ENCODE assay signal across 8 mouse cellular contexts in the genomic region with DNA sequence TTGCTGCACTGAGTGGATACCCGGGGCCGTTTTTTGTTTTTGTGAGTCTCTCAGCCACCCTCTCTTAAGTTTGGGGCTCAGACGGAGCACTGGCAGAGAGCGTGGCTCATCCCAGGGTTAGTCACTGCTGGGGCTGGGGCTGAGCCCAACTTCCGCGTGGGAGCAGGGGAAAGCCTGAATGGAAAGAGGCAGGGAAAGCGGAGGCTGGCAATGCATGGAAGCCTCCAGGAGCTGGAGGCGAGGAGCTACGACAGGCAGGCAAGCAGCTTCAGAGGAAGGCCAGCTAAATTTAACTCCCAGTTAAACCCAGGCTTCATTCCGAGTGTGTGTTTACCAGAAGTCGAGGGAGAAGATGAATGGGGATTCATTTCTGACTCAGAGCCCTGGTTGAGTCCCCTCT. TPM values are rescaled to one million over a fixed set of nuclear protein-coding genes. Genes with fewer than 3 reads are reported as not detected.
DNase-seq lines count a peak whose midpoint lies in the region; ATAC-seq and TF ChIP-seq lines count a peak whose summit lies in the region.

No protein-coding gene starts in this region.

- 17% methylated on average over 11 of the region's 11 CpGs for WGBS in kidney, postnatal 0 days
- 30% methylated on average over 11 of the region's 11 CpGs for WGBS in limb, embryonic 13.5 days
- WGBS in midbrain, embryonic 14.5 days: 28% methylated on average over 11 of the region's 11 CpGs

- no peak for ATAC-seq in kidney, postnatal 0 days (replicated peaks; ENCODE audit: low FRiP score, low read depth)
- no peak for ATAC-seq in limb, embryonic 13.5 days (ENCODE audit: low FRiP score, low read depth)
- no peak for ATAC-seq in midbrain, embryonic 14.5 days (ENCODE audit: low FRiP score, low TSS enrichment)

- H3K9ac ChIP-seq in kidney, postnatal 0 days (ENCODE audit: low read depth, low read length): 0 out of 2 replicates have a peak overlapping the region, but pooled peaks have one; percentile 23
- H3K9ac ChIP-seq in limb, embryonic 13.5 days: peak overlapping the region; percentile 5; the same call in 1 of the 2 replicates
- H3K9ac ChIP-seq in midbrain, embryonic 14.5 days (replicated peaks; ENCODE audit: low read length): no peak overlapping the region

- H3K36me3 ChIP-seq in kidney, postnatal 0 days (ENCODE audit: insufficient read depth, low read length): no peaks in the 10 kb centered on the region
- no peaks in the 10 kb centered on the region for H3K36me3 ChIP-seq in limb, embryonic 13.5 days
- H3K36me3 ChIP-seq in midbrain, embryonic 14.5 days (ENCODE audit: control insufficient read depth, insufficient read depth, low read length): no peaks in the 10 kb centered on the region

- no peak overlapping the region for H3K4me3 ChIP-seq in kidney, postnatal 0 days (replicated peaks; ENCODE audit: low read depth, low read length)
- no peak overlapping the region for H3K4me3 ChIP-seq in limb, embryonic 13.5 days
- no peak overlapping the region for H3K4me3 ChIP-seq in midbrain, embryonic 14.5 days (replicated peaks; ENCODE audit: low read depth, low read length)

- H3K9me3 ChIP-seq in kidney, postnatal 0 days (replicated peaks; ENCODE audit: low read length): no peaks in the 10 kb centered on the region
- no peaks in the 10 kb centered on the region for H3K9me3 ChIP-seq in limb, embryonic 13.5 days
- no peaks in the 10 kb centered on the region for H3K9me3 ChIP-seq in midbrain, embryonic 14.5 days (ENCODE audit: control insufficient read depth, low read length)

- H3K27ac ChIP-seq in kidney, postnatal 0 days: no peak overlapping the region
- no peak overlapping the region for H3K27ac ChIP-seq in limb, embryonic 13.5 days
- no peak overlapping the region for H3K27ac ChIP-seq in midbrain, embryonic 14.5 days (replicated peaks; ENCODE audit: low read depth, low read length)

- peaks cover 4% of the 10 kb centered on the region; the same call in 1 of the 2 replicates for H3K4me1 ChIP-seq in kidney, postnatal 0 days (replicated peaks; ENCODE audit: insufficient read depth, low read length)
- H3K4me1 ChIP-seq in limb, embryonic 13.5 days: 0 out of 2 replicates have a peak, but pooled peaks cover 7% of the 10 kb centered on the region
- no peaks in the 10 kb centered on the region for H3K4me1 ChIP-seq in midbrain, embryonic 14.5 days (ENCODE audit: control insufficient read depth, insufficient read depth, low read length)

- no peaks in the 10 kb centered on the region for H3K27me3 ChIP-seq in kidney, postnatal 0 days (ENCODE audit: insufficient read depth, low read length)
- H3K27me3 ChIP-seq in limb, embryonic 13.5 days: no peaks in the 10 kb centered on the region
- H3K27me3 ChIP-seq in midbrain, embryonic 14.5 days (ENCODE audit: control insufficient read depth, insufficient read depth, low read length): no peaks in the 10 kb centered on the region

- TF ChIP-seq CTCF in kidney, postnatal 0 days (IDR thresholded peaks at IDR 0.05; ENCODE audit: low read depth): no peak

- peak overlapping the region; percentile 34; the same call in 1 of the 2 replicates for H3K4me2 ChIP-seq in kidney, postnatal 0 days (ENCODE audit: low read length)
- 0 out of 2 replicates have a peak overlapping the region, but pooled peaks have one; percentile 1 for H3K4me2 ChIP-seq in limb, embryonic 13.5 days (replicated peaks)
- no peak overlapping the region for H3K4me2 ChIP-seq in midbrain, embryonic 14.5 days (ENCODE audit: low read length)

- no peak for DNase-seq in kidney, postnatal 0 days (ENCODE audit: low spot score)
- no peak for DNase-seq in kidney, postnatal 10 days
- DNase-seq in ZHBTc4 (ENCODE audit: low read depth, low spot score): peak; percentile 35
- DNase-seq in frontal cortex, postnatal 36 days (ENCODE audit: low spot score in 2 of 2): peak; percentile 78 to 83
- no peak for DNase-seq in MN1 (ENCODE audit: low spot score)
- no peak for DNase-seq in midbrain, embryonic 14.5 days
- DNase-seq in c-Kit-positive CD71-positive TER-119-positive erythroid progenitor cells, embryonic 14.5 days (ENCODE audit: low spot score): no peak

RNA-seq across cellular contexts. Expression of a gene that starts 10.6 kb away (rescaled TPM):
- 53.7 and 68.5 TPM in 2 replicates for polyA plus RNA-seq in kidney, postnatal 0 days (2015; fragmentation: Nextera tagmentation; extraction: Ambion mirVana)
- polyA plus RNA-seq in limb, embryonic 13.5 days (2015; fragmentation: Nextera tagmentation; extraction: Ambion mirVana): 54.9 and 64.1 TPM in 2 replicates
- polyA plus RNA-seq in midbrain, embryonic 14.5 days (2014; fragmentation: Nextera tagmentation; extraction: Ambion mirVana): 85.3 and 92.2 TPM in 2 replicates

RNA-seq across cellular contexts. Expression of a gene that starts 40.1 kb away (rescaled TPM):
- polyA plus RNA-seq in kidney, postnatal 0 days (2015; fragmentation: Nextera tagmentation; extraction: Ambion mirVana): 37.3 and 39.2 TPM in 2 replicates
- polyA plus RNA-seq in limb, embryonic 13.5 days (2015; fragmentation: Nextera tagmentation; extraction: Ambion mirVana): 43.2 and 43.9 TPM in 2 replicates
- 39.1 and 47.6 TPM in 2 replicates for polyA plus RNA-seq in midbrain, embryonic 14.5 days (2014; fragmentation: Nextera tagmentation; extraction: Ambion mirVana)

RNA-seq across cellular contexts. Expression of a gene that starts 40.2 kb away (rescaled TPM):
- 7.6 and 8.2 TPM in 2 replicates for polyA plus RNA-seq in kidney, postnatal 0 days (2015; fragmentation: Nextera tagmentation; extraction: Ambion mirVana)
- 2.2 and 2.3 TPM in 2 replicates for polyA plus RNA-seq in limb, embryonic 13.5 days (2015; fragmentation: Nextera tagmentation; extraction: Ambion mirVana)
- polyA plus RNA-seq in midbrain, embryonic 14.5 days (2014; fragmentation: Nextera tagmentation; extraction: Ambion mirVana): 1.4 and 2.4 TPM in 2 replicates

Comparison
In these comparisons a context has a peak if more than half of its experiments do, and no peak if none do; other contexts are left out.
1. DNase-seq: peak in ZHBTc4 (single experiment) and frontal cortex, postnatal 36 days (2 of 2); none in kidney, postnatal 0 days (single experiment), kidney, postnatal 10 days (single experiment), MN1 (single experiment), midbrain, embryonic 14.5 days (single experiment) and c-Kit-positive CD71-positive TER-119-positive erythroid progenitor cells, embryonic 14.5 days (single experiment).